Mouse (Mus musculus) gastrocnemius, postnatal 14 days (tissue): ENCODE data around the gene Rin3. TPM values are rescaled to one million over a fixed set of nuclear protein-coding genes. Genes with fewer than 3 reads are reported as not detected.

Experiments used
- DNase-seq: peaks from one replicate; pipeline ENCODE4 v3.0.0; 2021; ENCODE audit warnings: mixed read lengths
- intact Hi-C: fragments of 180-260 bp; cut with DNase I; formaldehyde crosslinking; loops from one replicate; pipeline ENCODE4 v1.15.1; 2025; ENCODE audit warnings: low total_unique reads
- long read RNA-seq, 2 experiments: library from polyadenylated mRNA; stranded (forward); transcript quantifications; one replicate each; pipeline ENCODE4 v2.0.0; 2021
- total RNA-seq, 2 experiments: library from RNA; stranded (reverse); gene quantifications; 2 replicates each; pipeline ENCODE4 v1.2.3; 2021

Rin3 gene
- total RNA-seq: 10 to 100 TPM; 11.0 to 13.0 TPM
- long read RNA-seq, experiment 1, partial matches to known transcripts: 3 of 6 reads
- long read RNA-seq, experiment 1, other reads (novel, unspliced or antisense): 2 of 6 reads
- long read RNA-seq, experiment 2, partial matches to known transcripts: 5 of 7 reads
- long read RNA-seq, experiment 2, other reads (novel, unspliced or antisense): 0 of 7 reads

DNA sequence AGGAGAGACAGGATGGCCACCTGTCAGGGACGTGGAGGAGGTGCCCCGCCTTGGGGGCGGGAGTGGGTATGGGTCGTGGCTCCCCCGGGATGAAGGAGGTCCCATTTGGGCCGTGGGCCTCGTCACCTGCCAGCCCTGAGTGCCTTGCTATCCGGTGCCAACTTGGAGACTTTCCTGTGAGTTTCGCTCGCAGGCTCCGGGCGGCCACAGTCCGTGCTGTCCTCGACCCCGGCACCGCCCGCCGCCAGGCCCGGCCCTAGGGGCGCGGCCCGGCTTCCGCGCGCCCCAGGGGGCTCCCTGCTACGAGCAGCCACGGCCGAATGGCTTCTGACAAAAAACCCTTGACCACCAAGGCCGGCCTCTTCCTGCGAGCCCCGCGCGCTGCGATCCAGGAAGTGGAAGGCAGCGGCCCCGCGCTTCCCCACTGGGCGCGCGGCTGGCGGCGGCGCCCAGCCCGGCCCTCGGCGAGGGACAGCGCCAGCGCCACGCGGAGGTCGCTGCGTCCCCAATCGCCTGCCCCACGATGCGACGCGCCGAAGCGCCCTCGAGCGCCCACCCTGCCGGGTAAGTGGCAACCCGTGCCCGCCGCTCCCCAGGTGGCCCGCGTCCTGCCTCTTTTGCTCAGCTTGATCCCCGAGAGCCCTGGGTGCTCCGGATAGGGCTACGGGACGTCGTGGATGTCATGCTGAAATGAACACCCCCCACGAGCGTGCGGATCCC lies at the start of gene Rin3:
Gene Rin3, plus strand, starts transcription at position 286 of the 720 bp plus-strand sequence.
- intact Hi-C loops: no loop called here
- peak; percentile 69 for DNase-seq

GRCm38 (mm10) chr12:102235551-102235950 lies 47.3 kb upstream of the Rin3 start:
- intact Hi-C loops: no loop called here
- DNase-seq: no peak

DNA sequence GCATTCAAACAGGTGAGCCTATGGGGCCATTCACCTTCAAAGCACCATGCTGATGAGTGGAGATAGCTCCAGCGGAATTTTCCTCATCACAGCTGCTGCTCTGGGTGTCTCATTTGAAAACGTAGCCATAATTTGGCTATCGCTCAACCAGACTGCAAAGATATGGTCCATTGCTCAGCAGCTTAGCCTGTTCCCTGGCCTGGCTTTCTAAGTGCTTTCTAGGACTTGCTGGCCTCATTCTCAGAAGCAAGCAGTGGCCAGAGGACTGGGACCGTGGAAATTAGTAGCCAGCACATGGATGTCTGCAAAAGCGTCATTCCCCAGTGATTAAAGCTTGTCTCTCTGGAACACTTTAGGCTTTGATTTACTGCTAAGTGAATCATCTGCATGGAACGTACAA lies 46.5 kb upstream of the Rin3 start:
- intact Hi-C loops: no loop called here
- peak; percentile 18 for DNase-seq

DNA sequence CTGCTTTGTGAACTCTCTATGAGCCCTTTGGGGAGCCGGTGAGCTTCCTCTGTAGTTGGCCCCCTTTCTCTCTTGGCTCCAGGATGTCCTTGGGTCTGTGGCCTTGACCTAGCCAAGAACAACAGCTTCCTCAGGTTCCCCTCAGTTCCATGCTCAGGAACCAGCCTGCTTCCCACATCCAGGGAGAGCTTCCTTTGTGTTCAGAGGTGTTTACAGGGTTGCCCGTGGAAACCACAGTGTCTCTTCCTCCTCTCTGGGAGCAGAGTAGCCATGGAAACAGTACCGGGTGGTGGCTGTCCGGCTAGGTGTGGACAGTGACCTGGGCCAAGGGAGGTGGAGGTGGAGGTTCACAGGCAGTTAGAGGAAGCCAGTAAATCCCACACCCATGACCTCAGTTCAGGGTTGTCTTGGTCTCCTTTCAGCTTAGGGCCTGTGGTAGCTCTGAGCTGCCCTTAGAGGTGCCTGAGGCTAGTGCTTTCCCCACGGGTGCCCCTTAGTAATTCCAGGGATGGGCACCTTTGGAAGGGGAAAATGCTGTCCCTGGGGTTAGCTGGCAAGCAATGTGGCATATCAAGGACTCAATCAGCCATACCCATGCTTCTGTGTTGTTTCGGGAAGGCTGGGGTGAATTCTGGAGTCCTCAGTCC lies 40.6 kb upstream of the Rin3 start:
- DNase-seq: no peak
- intact Hi-C loops: no loop called here

- no peak for DNase-seq
- intact Hi-C loops: no loop called here
These were observed 38.9 kb upstream of the Rin3 start for GRCm38 (mm10) chr12:102243915-102244314.

- intact Hi-C loops: no loop called here
- no peak for DNase-seq
These were observed 36.6 kb upstream of the Rin3 start for GRCm38 (mm10) chr12:102246226-102246625.

GRCm38 (mm10) chr12:102248104-102248503 lies 34.7 kb upstream of the Rin3 start:
- no peak for DNase-seq
- intact Hi-C loops: no loop called here

- intact Hi-C loops: no loop called here
These were observed 32.5 kb upstream of the Rin3 start for GRCm38 (mm10) chr12:102250316-102250715.

GRCm38 (mm10) chr12:102251070-102251469 lies 31.8 kb upstream of the Rin3 start:
- intact Hi-C loops: no loop called here
- no peak for DNase-seq

More at GRCm38 (mm10) chr12:102250316-102250715, 32.5 kb upstream of the Rin3 start:
- no peak for DNase-seq

DNA sequence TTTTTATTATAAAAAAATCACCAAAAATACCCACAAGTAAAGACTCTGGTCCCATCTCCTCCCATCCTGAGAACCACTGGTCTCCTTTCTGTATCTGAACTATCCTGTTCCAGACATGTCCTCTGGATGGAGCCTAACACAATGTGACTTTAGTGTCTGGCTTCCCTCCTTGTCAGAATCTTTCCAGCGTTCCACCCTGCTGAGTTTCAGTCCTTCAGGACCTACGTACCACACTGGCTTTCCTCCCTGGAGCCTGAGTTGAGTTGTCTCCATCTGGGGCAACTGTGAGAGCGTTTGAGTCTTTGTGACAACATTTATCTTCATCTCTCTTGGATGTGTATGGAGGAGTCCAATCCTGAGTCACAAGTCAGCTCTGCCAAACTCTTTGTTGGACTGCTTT lies 30.9 kb upstream of the Rin3 start:
- intact Hi-C loops: no loop called here
- DNase-seq: no peak

- DNase-seq: no peak
- intact Hi-C loops: no loop called here
These were observed 30.3 kb upstream of the Rin3 start for GRCm38 (mm10) chr12:102252525-102252924.

DNA sequence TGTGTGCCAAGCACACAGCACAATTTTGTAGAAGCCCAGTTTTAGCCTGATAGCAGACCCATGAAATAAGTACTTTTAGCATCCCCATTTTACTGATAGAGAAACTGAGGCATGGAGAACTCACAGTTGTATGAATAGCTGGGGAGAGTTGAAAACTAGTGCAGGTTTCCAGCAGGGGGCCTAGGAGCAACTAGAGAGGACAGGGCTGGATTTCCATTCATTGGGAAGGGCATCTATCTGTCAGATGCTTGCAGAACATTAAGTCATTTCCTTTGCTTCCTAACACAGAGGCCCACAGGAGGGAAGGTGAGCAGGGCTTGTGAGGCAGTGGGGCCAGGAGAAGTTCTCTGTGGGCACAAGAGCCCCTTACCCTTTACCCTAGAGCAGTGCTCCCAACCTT lies 27.8 kb upstream of the Rin3 start:
- DNase-seq: no peak
- intact Hi-C loops: no loop called here

- DNase-seq: no peak
- intact Hi-C loops: no loop called here
These were observed 24.2 kb upstream of the Rin3 start for GRCm38 (mm10) chr12:102258522-102259112.

GRCm38 (mm10) chr12:102261933-102262396 lies 20.9 kb upstream of the Rin3 start:
- no peak for DNase-seq
- intact Hi-C loops: no loop called here

DNA sequence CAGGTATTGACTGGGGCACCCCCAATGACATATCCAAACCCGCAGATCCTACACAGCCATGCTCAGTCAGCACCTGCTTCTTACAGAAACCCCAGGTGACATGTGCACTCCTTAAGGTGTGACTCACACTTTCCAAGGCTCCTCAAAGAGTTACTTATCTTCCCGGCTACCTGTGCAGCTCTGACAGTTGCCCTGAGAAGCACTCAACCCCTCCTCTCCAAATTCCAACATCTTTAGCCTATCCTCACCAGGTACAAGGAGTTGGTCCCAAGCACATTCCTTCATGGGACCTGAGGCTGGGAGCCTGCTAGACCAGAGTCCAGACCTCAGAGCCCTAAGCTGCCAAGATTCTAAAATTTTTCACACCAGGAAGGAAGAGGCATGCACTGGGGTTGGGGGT lies 20.0 kb upstream of the Rin3 start:
- DNase-seq: no peak
- intact Hi-C loops: no loop called here

- intact Hi-C loops: no loop called here
- no peak for DNase-seq
These were observed 19.6 kb upstream of the Rin3 start for GRCm38 (mm10) chr12:102263249-102263648.

- DNase-seq: no peak
- intact Hi-C loops: no loop called here
These were observed 16.4 kb upstream of the Rin3 start for GRCm38 (mm10) chr12:102266433-102266832.

GRCm38 (mm10) chr12:102269144-102269543 lies 13.7 kb upstream of the Rin3 start:
- intact Hi-C loops: no loop called here
- no peak for DNase-seq

- intact Hi-C loops: no loop called here
- no peak for DNase-seq
These were observed 12.0 kb upstream of the Rin3 start for GRCm38 (mm10) chr12:102270776-102271405.

- DNase-seq: no peak
These were observed 11.4 kb upstream of the Rin3 start for GRCm38 (mm10) chr12:102271447-102271846.

More at GRCm38 (mm10) chr12:102271447-102271846, 11.4 kb upstream of the Rin3 start:
- intact Hi-C loops: no loop called here
